Mouse (Mus musculus) brain, embryonic 14.5 days (tissue): Measurements from ENCODE around the gene Gm2001. TPM values are rescaled to one million over a fixed set of nuclear protein-coding genes. Genes with fewer than 3 reads are reported as not detected.
"Not testable (repeated sequence)": the region's sequence is repeated elsewhere in the genome, so short reads cannot be mapped to it uniquely, and the experiment has no call there.

Experiments used
- DNase-seq: peaks from one replicate; pipeline ENCODE4 v3.0.0-alpha.2; 2011; ENCODE audit warnings: low read depth
- polyA plus RNA-seq: library from polyadenylated mRNA; depleted of rRNA; stranded (reverse); fragments of >200 nt; gene quantifications from 2 replicates; pipeline ENCODE4 v1.2.3, GENCODE M21; 2012; rRNA removed

The Gm2001 gene
- polyA plus RNA-seq: not detected in 2 replicates

GRCm38 (mm10) chr12:87842239-87842638 is at the start of gene Gm2001:
Gene Gm2001 (minus strand): TSS chr12:87842339.
- not testable (repeated sequence) for DNase-seq

GRCm38 (mm10) chr12:87873772-87874171 is 31.6 kb upstream of the Gm2001 start, which contains the start of gene Gm2016:
Gene Gm2016 (plus strand): TSS chr12:87874072.
- not testable (repeated sequence) for DNase-seq

- not testable (repeated sequence) for DNase-seq
These were observed 21.9 kb upstream of the Gm2001 start for GRCm38 (mm10) chr12:87864048-87864447.

- not testable (repeated sequence) for DNase-seq
These were observed 21.5 kb upstream of the Gm2001 start for GRCm38 (mm10) chr12:87863638-87864037.

GRCm38 (mm10) chr12:87861740-87862692 is 19.9 kb upstream of the Gm2001 start:
- not testable (repeated sequence) for DNase-seq

- not testable (repeated sequence) for DNase-seq
These were observed 13.9 kb upstream of the Gm2001 start for GRCm38 (mm10) chr12:87856067-87856466.

GRCm38 (mm10) chr12:87850657-87851056 is 8.5 kb upstream of the Gm2001 start:
- DNase-seq: not testable (repeated sequence)

- DNase-seq: not testable (repeated sequence)
These were observed 25.9 kb downstream of the Gm2001 start, which contains the start of gene BB287469 for GRCm38 (mm10) chr12:87816277-87816676. Gene BB287469 (plus strand): TSS chr12:87816577.

- not testable (repeated sequence) for DNase-seq
These were observed 44.2 kb downstream of the Gm2001 start for GRCm38 (mm10) chr12:87797971-87798370.

- DNase-seq: not testable (repeated sequence)
These were observed 46.9 kb downstream of the Gm2001 start, which contains the start of gene Gm21936 for GRCm38 (mm10) chr12:87795212-87795611. Gene Gm21936 (plus strand): TSS chr12:87795512.

Other genes with a start within 250 kb of the Gm2001 start
- gene Oog1, start 239.7 kb downstream of the Gm2001 start, polyA plus RNA-seq: not detected in 2 replicates
- gene Gm4027, start 223.5 kb downstream of the Gm2001 start, polyA plus RNA-seq: not detected in 2 replicates
- not detected in 2 replicates for gene Gm16381, start 197.7 kb downstream of the Gm2001 start, polyA plus RNA-seq
- not detected in 2 replicates for gene Gm21319, start 66.6 kb downstream of the Gm2001 start, polyA plus RNA-seq
- not detected in 2 replicates for gene Gm21936, start 46.8 kb downstream of the Gm2001 start, polyA plus RNA-seq
- not detected in 2 replicates for gene BB287469, start 25.8 kb downstream of the Gm2001 start, polyA plus RNA-seq
- not detected in 2 replicates for gene Gm2016, start 31.7 kb upstream of the Gm2001 start, polyA plus RNA-seq
- not detected in 2 replicates for gene Gm2022, start 53.0 kb upstream of the Gm2001 start, polyA plus RNA-seq
- gene Gm2035, start 77.5 kb upstream of the Gm2001 start, polyA plus RNA-seq: not detected in 2 replicates
- gene Gm2042, start 111.7 kb upstream of the Gm2001 start, polyA plus RNA-seq: not detected in 2 replicates
- not detected in 2 replicates for gene Gm2075, start 169.5 kb upstream of the Gm2001 start, polyA plus RNA-seq
- gene Gm6803, start 176.4 kb upstream of the Gm2001 start, polyA plus RNA-seq: not detected in 2 replicates
- gene Gm2056, start 184.7 kb upstream of the Gm2001 start, polyA plus RNA-seq: not detected in 2 replicates
- gene Gm16368, start 241.4 kb upstream of the Gm2001 start, polyA plus RNA-seq: not detected in 2 replicates